Mouse (Mus musculus): Measurements from ENCODE around the gene Mrps2. TPM values are rescaled to one million over a fixed set of nuclear protein-coding genes. Genes with fewer than 3 reads are reported as not detected.
A peak's percentile ranks its signal among the peaks of the same experiment; 100 is the strongest.

Mrps2 gene
- polyA plus RNA-seq, 1 experiment from 2014 or later, result 73.0 TPM

DNA sequence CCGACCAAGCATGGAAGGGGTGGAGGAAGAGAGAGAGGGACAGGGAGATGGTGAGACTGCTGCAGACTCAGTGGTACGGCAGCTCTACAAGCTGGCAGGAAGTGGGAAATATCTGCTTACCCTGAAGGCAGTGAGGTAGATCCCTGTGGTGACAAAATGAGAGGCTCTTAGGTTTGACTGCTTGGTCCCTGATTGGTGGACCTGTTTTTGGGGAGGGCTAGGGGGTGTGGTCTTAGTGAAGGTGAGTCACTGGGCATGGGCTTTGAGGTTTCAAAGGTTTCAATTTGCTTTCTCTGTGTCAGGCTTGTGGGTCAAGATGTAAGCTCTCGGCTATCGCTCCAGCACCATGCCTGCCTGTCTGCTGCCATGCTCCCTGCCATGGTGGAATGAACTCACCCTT, 22.8 kb upstream of the Mrps2 start:
- Histone ChIP-seq H3K27me3 (ENCODE audit: control insufficient read depth, insufficient read depth, low read length) (no peaks in the 10 kb centered on the region), H3K27ac (ENCODE audit: low read depth, low read length) (no peak overlapping the region), H3K9ac (ENCODE audit: low read depth, low read length) (no peak overlapping the region), H3K9me3 (ENCODE audit: control insufficient read depth, low read length) (no peaks in the 10 kb centered on the region), H3K36me3 (ENCODE audit: control insufficient read depth, insufficient read depth, low read length) (no peaks in the 10 kb centered on the region), H3K4me2 (replicated peaks; ENCODE audit: low read depth, low read length) (no peak overlapping the region), H3K4me3 (ENCODE audit: low read length) (no peak overlapping the region), H3K4me1 (ENCODE audit: control insufficient read depth, insufficient read depth, low read length) (0 out of 2 replicates have a peak, but pooled peaks cover 2% of the 10 kb centered on the region)
- WGBS, result 86% methylated on average over 4 of the region's 4 CpGs
- no peak for ATAC-seq (ENCODE audit: low FRiP score, low TSS enrichment)

GRCm38 (mm10) chr2:28446181-28446514, 21.7 kb upstream of the Mrps2 start:
- Histone ChIP-seq H3K9me3 (ENCODE audit: control insufficient read depth, low read length) (no peaks in the 10 kb centered on the region), H3K9ac (ENCODE audit: low read depth, low read length) (peak overlapping the region; percentile 85), H3K4me3 (ENCODE audit: low read length) (peak overlapping the region; percentile 73), H3K4me2 (replicated peaks; ENCODE audit: low read depth, low read length) (peak overlapping the region; percentile 97), H3K27ac (ENCODE audit: low read depth, low read length) (peak overlapping the region; percentile 59; the same call in 1 of the 2 replicates), H3K27me3 (ENCODE audit: control insufficient read depth, insufficient read depth, low read length) (no peaks in the 10 kb centered on the region), H3K36me3 (ENCODE audit: control insufficient read depth, insufficient read depth, low read length) (peaks cover under 1% of the 10 kb centered on the region; the same call in 1 of the 2 replicates), H3K4me1 (ENCODE audit: control insufficient read depth, insufficient read depth, low read length) (0 out of 2 replicates have a peak, but pooled peaks cover 2% of the 10 kb centered on the region)
- ATAC-seq (ENCODE audit: low FRiP score, low TSS enrichment), result peak; percentile 17; the same call in 1 of the 2 replicates
- WGBS, result 8% methylated on average over 5 of the region's 5 CpGs

- Histone ChIP-seq H3K27me3 (ENCODE audit: control insufficient read depth, insufficient read depth, low read length) (no peaks in the 10 kb centered on the region), H3K9ac (ENCODE audit: low read depth, low read length) (peak within 1 kb of the TSS; percentile 85), H3K4me2 (replicated peaks; ENCODE audit: low read depth, low read length) (peak within 1 kb of the TSS; percentile 97), H3K4me1 (ENCODE audit: control insufficient read depth, insufficient read depth, low read length) (0 out of 2 replicates have a peak, but pooled peaks cover 2% of the 10 kb centered on the region), H3K9me3 (ENCODE audit: control insufficient read depth, low read length) (no peaks in the 10 kb centered on the region), H3K36me3 (ENCODE audit: control insufficient read depth, insufficient read depth, low read length) (peaks cover 6% of the 10 kb centered on the region; the same call in 1 of the 2 replicates), H3K4me3 (ENCODE audit: low read length) (peak within 1 kb of the TSS; percentile 73), H3K27ac (ENCODE audit: low read depth, low read length) (peak within 1 kb of the TSS; percentile 59; the same call in 1 of the 2 replicates)
- 1% methylated on average over 81 of the region's 118 CpGs for WGBS
- peak; percentile 76 for ATAC-seq (ENCODE audit: low FRiP score, low TSS enrichment)
Measured at GRCm38 (mm10) chr2:28446515-28447314, 21.2 kb upstream of the Mrps2 start, which contains the start of gene Ppp1r26. TSS of gene Ppp1r26 (plus strand) at chr2:28446800.

- peak; percentile 42; the same call in 1 of the 2 replicates for ATAC-seq (ENCODE audit: low FRiP score, low TSS enrichment)
- peak overlapping the region; percentile 85 for H3K9ac ChIP-seq (ENCODE audit: low read depth, low read length)
- WGBS, result 7% methylated on average over 11 of the region's 11 CpGs
Measured at GRCm38 (mm10) chr2:28447315-28447670, 20.6 kb upstream of the Mrps2 start.

GRCm38 (mm10) chr2:28451663-28452062, 16.2 kb upstream of the Mrps2 start:
- Histone ChIP-seq H3K4me3 (ENCODE audit: low read length) (no peak overlapping the region), H3K4me2 (replicated peaks; ENCODE audit: low read depth, low read length) (no peak overlapping the region), H3K9ac (ENCODE audit: low read depth, low read length) (no peak overlapping the region), H3K27me3 (ENCODE audit: control insufficient read depth, insufficient read depth, low read length) (no peaks in the 10 kb centered on the region), H3K27ac (ENCODE audit: low read depth, low read length) (no peak overlapping the region), H3K4me1 (ENCODE audit: control insufficient read depth, insufficient read depth, low read length) (0 out of 2 replicates have a peak, but pooled peaks cover 2% of the 10 kb centered on the region), H3K36me3 (ENCODE audit: control insufficient read depth, insufficient read depth, low read length) (peaks cover 11% of the 10 kb centered on the region; the same call in 1 of the 2 replicates), H3K9me3 (ENCODE audit: control insufficient read depth, low read length) (no peaks in the 10 kb centered on the region)
- no peak for ATAC-seq (ENCODE audit: low FRiP score, low TSS enrichment)
- 91% methylated on average over 11 of the region's 11 CpGs for WGBS

More at GRCm38 (mm10) chr2:28447315-28447670, 20.6 kb upstream of the Mrps2 start:
- Histone ChIP-seq H3K36me3 (ENCODE audit: control insufficient read depth, insufficient read depth, low read length) (peaks cover 6% of the 10 kb centered on the region; the same call in 1 of the 2 replicates), H3K4me2 (replicated peaks; ENCODE audit: low read depth, low read length) (peak overlapping the region; percentile 97), H3K27me3 (ENCODE audit: control insufficient read depth, insufficient read depth, low read length) (no peaks in the 10 kb centered on the region), H3K4me1 (ENCODE audit: control insufficient read depth, insufficient read depth, low read length) (0 out of 2 replicates have a peak, but pooled peaks cover 2% of the 10 kb centered on the region), H3K4me3 (ENCODE audit: low read length) (peak overlapping the region; percentile 73), H3K9me3 (ENCODE audit: control insufficient read depth, low read length) (no peaks in the 10 kb centered on the region), H3K27ac (ENCODE audit: low read depth, low read length) (peak overlapping the region; percentile 53; the same call in 1 of the 2 replicates)

- H3K27ac ChIP-seq (ENCODE audit: low read depth, low read length), result no peak overlapping the region
- H3K4me3 ChIP-seq (ENCODE audit: low read length), result no peak overlapping the region
- no peak for ATAC-seq (ENCODE audit: low FRiP score, low TSS enrichment)
- no peak overlapping the region for H3K9ac ChIP-seq (ENCODE audit: low read depth, low read length)
- no peaks in the 10 kb centered on the region for H3K9me3 ChIP-seq (ENCODE audit: control insufficient read depth, low read length)
- H3K4me1 ChIP-seq (ENCODE audit: control insufficient read depth, insufficient read depth, low read length), result no peaks in the 10 kb centered on the region
- no peaks in the 10 kb centered on the region for H3K27me3 ChIP-seq (ENCODE audit: control insufficient read depth, insufficient read depth, low read length)
- peaks cover 11% of the 10 kb centered on the region; the same call in 1 of the 2 replicates for H3K36me3 ChIP-seq (ENCODE audit: control insufficient read depth, insufficient read depth, low read length)
- 90% methylated on average over 6 of the region's 6 CpGs for WGBS
- H3K4me2 ChIP-seq (replicated peaks; ENCODE audit: low read depth, low read length), result no peak overlapping the region
Measured at GRCm38 (mm10) chr2:28453539-28453938, 14.3 kb upstream of the Mrps2 start.

- no peak overlapping the region for H3K4me2 ChIP-seq (replicated peaks; ENCODE audit: low read depth, low read length)
- no peaks in the 10 kb centered on the region for H3K9me3 ChIP-seq (ENCODE audit: control insufficient read depth, low read length)
- ATAC-seq (ENCODE audit: low FRiP score, low TSS enrichment), result no peak
- no peak overlapping the region for H3K9ac ChIP-seq (ENCODE audit: low read depth, low read length)
- no peaks in the 10 kb centered on the region for H3K4me1 ChIP-seq (ENCODE audit: control insufficient read depth, insufficient read depth, low read length)
- H3K36me3 ChIP-seq (ENCODE audit: control insufficient read depth, insufficient read depth, low read length), result peaks cover 6% of the 10 kb centered on the region; the same call in 1 of the 2 replicates
- H3K4me3 ChIP-seq (ENCODE audit: low read length), result no peak overlapping the region
- H3K27me3 ChIP-seq (ENCODE audit: control insufficient read depth, insufficient read depth, low read length), result no peaks in the 10 kb centered on the region
- WGBS, result 86% methylated on average over 1 of the region's 1 CpGs
- H3K27ac ChIP-seq (ENCODE audit: low read depth, low read length), result no peak overlapping the region
Measured at GRCm38 (mm10) chr2:28456616-28457015, 11.2 kb upstream of the Mrps2 start.

- Histone ChIP-seq H3K4me3 (ENCODE audit: low read length) (no peak overlapping the region), H3K36me3 (ENCODE audit: control insufficient read depth, insufficient read depth, low read length) (0 out of 2 replicates have a peak, but pooled peaks cover under 1% of the 10 kb centered on the region), H3K9ac (ENCODE audit: low read depth, low read length) (no peak overlapping the region), H3K27ac (ENCODE audit: low read depth, low read length) (no peak overlapping the region), H3K9me3 (ENCODE audit: control insufficient read depth, low read length) (no peaks in the 10 kb centered on the region), H3K4me1 (ENCODE audit: control insufficient read depth, insufficient read depth, low read length) (peaks cover 4% of the 10 kb centered on the region), H3K4me2 (replicated peaks; ENCODE audit: low read depth, low read length) (no peak overlapping the region), H3K27me3 (ENCODE audit: control insufficient read depth, insufficient read depth, low read length) (no peaks in the 10 kb centered on the region)
- no peak for ATAC-seq (ENCODE audit: low FRiP score, low TSS enrichment)
- WGBS, result 45% methylated on average over 3 of the region's 3 CpGs
Measured at GRCm38 (mm10) chr2:28463919-28464318, 3.9 kb upstream of the Mrps2 start.

GRCm38 (mm10) chr2:28464919-28465318, 2.9 kb upstream of the Mrps2 start:
- H3K9me3 ChIP-seq (ENCODE audit: control insufficient read depth, low read length), result 0 out of 2 replicates have a peak, but pooled peaks cover 3% of the 10 kb centered on the region

More at GRCm38 (mm10) chr2:28464919-28465318, 2.9 kb upstream of the Mrps2 start:
- H3K27ac ChIP-seq (ENCODE audit: low read depth, low read length), result no peak overlapping the region
- H3K36me3 ChIP-seq (ENCODE audit: control insufficient read depth, insufficient read depth, low read length), result peaks cover 10% of the 10 kb centered on the region
- WGBS, result 76% methylated on average over 9 of the region's 9 CpGs
- no peaks in the 10 kb centered on the region for H3K27me3 ChIP-seq (ENCODE audit: control insufficient read depth, insufficient read depth, low read length)
- no peak for ATAC-seq (ENCODE audit: low FRiP score, low TSS enrichment)
- no peak overlapping the region for H3K9ac ChIP-seq (ENCODE audit: low read depth, low read length)
- H3K4me3 ChIP-seq (ENCODE audit: low read length), result no peak overlapping the region
- H3K4me1 ChIP-seq (ENCODE audit: control insufficient read depth, insufficient read depth, low read length), result peaks cover 7% of the 10 kb centered on the region
- no peak overlapping the region for H3K4me2 ChIP-seq (replicated peaks; ENCODE audit: low read depth, low read length)
